Mouse (Mus musculus) C2C12 (cell line): ENCODE data around the gene Pias3.

Experiments used
- CEBPB ChIP-seq: IDR thresholded peaks from one replicate; pipeline ENCODE4 v1.6.1; 2011; ENCODE audit warnings: low read depth, mild to moderate bottlenecking, control low read depth, moderate library complexity
- CTCF ChIP-seq: IDR thresholded peaks from one replicate; pipeline ENCODE4 v1.5.1; 2011; ENCODE audit not compliant: control insufficient read depth, insufficient read depth, insufficient read length
- FOSL1 ChIP-seq: IDR thresholded peaks from one replicate; pipeline ENCODE4 v1.8.0; 2011; ENCODE audit warnings: mild to moderate bottlenecking, low read length; ENCODE audit not compliant: poor library complexity, insufficient read depth, severe bottlenecking
- MAX ChIP-seq: IDR thresholded peaks from one replicate; pipeline ENCODE4 v1.6.1; 2011; ENCODE audit warnings: mild to moderate bottlenecking, control low read depth
- MYOG ChIP-seq: IDR thresholded peaks from one replicate; pipeline ENCODE4 v1.6.1; 2011; ENCODE audit not compliant: control insufficient read depth, insufficient read length; ENCODE audit errors: extremely low read depth
- USF1 ChIP-seq: IDR thresholded peaks from one replicate; pipeline ENCODE4 v1.6.1; 2011; ENCODE audit warnings: low read depth, mild to moderate bottlenecking, control low read depth, moderate library complexity

DNA sequence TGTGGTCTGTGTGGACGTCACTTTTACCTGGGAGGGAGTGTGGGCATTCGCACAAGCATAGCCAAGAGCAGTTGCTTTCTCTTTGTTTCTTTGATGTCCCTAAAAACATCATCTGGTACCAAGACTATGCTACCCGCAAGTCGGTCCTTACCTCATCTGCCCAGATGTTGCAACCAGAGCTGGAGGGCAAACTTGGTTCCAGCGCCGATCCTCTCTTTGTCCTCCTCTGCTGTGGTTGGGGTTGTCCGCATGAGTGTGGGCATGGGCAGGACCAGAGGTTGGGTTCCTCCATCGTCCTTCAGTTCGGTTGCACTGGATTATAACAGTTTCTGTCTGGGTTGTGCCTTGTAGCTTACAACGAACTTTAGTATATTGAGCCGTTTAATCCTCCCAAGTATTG, 10.0 kb downstream of the Pias3 start:
- TF ChIP-seq CTCF (no peak), FOSL1 (no peak), MAX (no peak), MYOG (no peak), CEBPB (no peak), USF1 (no peak)
